Mouse (Mus musculus) frontal cortex, postnatal 36 days (tissue): ENCODE measurements around the gene Mmd2.

ENCODE experiments used
- DNase-seq, 2 experiments: peaks; one replicate each; pipeline ENCODE4 v3.0.0; 2022; ENCODE audit warnings: low spot score in 2 of 2

The Mmd2 gene

GRCm38 (mm10) chr5:142608259-142608988, at the start of gene Mmd2:
Gene Mmd2, minus strand, starts transcription at chr5:142608800.
- peak; percentile 55 to 69 for DNase-seq

GRCm38 (mm10) chr5:142652266-142652665, 43.7 kb upstream of the Mmd2 start:
- no peak for DNase-seq

GRCm38 (mm10) chr5:142650794-142651497, 42.3 kb upstream of the Mmd2 start:
- no peak for DNase-seq

- no peak for DNase-seq
Observed at GRCm38 (mm10) chr5:142650390-142650789, 41.8 kb upstream of the Mmd2 start.

- no peak for DNase-seq
Observed at GRCm38 (mm10) chr5:142649460-142650050, 41.0 kb upstream of the Mmd2 start.

- DNase-seq, result no peak
Observed at GRCm38 (mm10) chr5:142648162-142648561, 39.6 kb upstream of the Mmd2 start.

GRCm38 (mm10) chr5:142641331-142642051, 32.9 kb upstream of the Mmd2 start:
- no peak for DNase-seq

- no peak for DNase-seq
Observed at GRCm38 (mm10) chr5:142640088-142640487, 31.5 kb upstream of the Mmd2 start.

- no peak for DNase-seq
Observed at GRCm38 (mm10) chr5:142637823-142638222, 29.2 kb upstream of the Mmd2 start.

GRCm38 (mm10) chr5:142630224-142630623, 21.6 kb upstream of the Mmd2 start:
- DNase-seq, result peak; percentile 11 to 24

- peak in 1 of 2 experiments; percentile 9 for DNase-seq
Observed at GRCm38 (mm10) chr5:142629663-142630025, 21.0 kb upstream of the Mmd2 start.

- DNase-seq, result peak; percentile 97 to 98
Observed at GRCm38 (mm10) chr5:142628726-142629662, 20.4 kb upstream of the Mmd2 start.

- no peak for DNase-seq
Observed at GRCm38 (mm10) chr5:142627398-142627797, 18.8 kb upstream of the Mmd2 start, which contains the start of gene Wipi2. Gene Wipi2, plus strand, starts transcription at chr5:142627698.

GRCm38 (mm10) chr5:142623080-142623479, 14.5 kb upstream of the Mmd2 start:
- DNase-seq, result no peak

GRCm38 (mm10) chr5:142622134-142622533, 13.5 kb upstream of the Mmd2 start:
- DNase-seq, result no peak

- no peak for DNase-seq
Observed at GRCm38 (mm10) chr5:142621421-142621820, 12.8 kb upstream of the Mmd2 start.

- DNase-seq, result peak; percentile 56 to 60
Observed at GRCm38 (mm10) chr5:142619866-142620265, 11.3 kb upstream of the Mmd2 start.

- no peak for DNase-seq
Observed at GRCm38 (mm10) chr5:142616326-142616725, 7.7 kb upstream of the Mmd2 start.

GRCm38 (mm10) chr5:142615638-142616037, 7.0 kb upstream of the Mmd2 start:
- no peak for DNase-seq

- no peak for DNase-seq
Observed at GRCm38 (mm10) chr5:142614513-142614912, 5.9 kb upstream of the Mmd2 start.

GRCm38 (mm10) chr5:142610362-142610761, 1.8 kb upstream of the Mmd2 start:
- DNase-seq, result no peak
